Mouse (Mus musculus) forebrain, postnatal 0 days (tissue): Measurements from ENCODE around the gene Alg1. TPM values are rescaled to one million over a fixed set of nuclear protein-coding genes. Genes with fewer than 3 reads are reported as not detected.
"Not testable (repeated sequence)": the region's sequence is repeated elsewhere in the genome, so short reads cannot be mapped to it uniquely, and the experiment has no call there.

ENCODE experiments used
- ATAC-seq: fragments of 200-750 bp; cut with Nextera tagmentation; 2 replicates; pipeline ENCODE4 v1.8.0; 2017; ENCODE audit warnings: mild to moderate bottlenecking, moderate library complexity
- DNase-seq: peaks from one replicate; pipeline ENCODE4 v3.0.0-alpha.2; 2015
- H3K27ac ChIP-seq: fragments of 300-500 bp; sonication (generic); 2 replicates; pipeline ENCODE4 v1.5.1; 2014; ENCODE audit warnings: low read depth, mild to moderate bottlenecking, antibody characterized with exemption, low read length, moderate library complexity, mixed read lengths
- H3K27me3 ChIP-seq: fragments of 300-500 bp; sonication (generic); 2 replicates; pipeline ENCODE4 v1.6.1; 2014; ENCODE audit warnings: mild to moderate bottlenecking, low read length, mixed read lengths; ENCODE audit not compliant: insufficient read depth
- H3K36me3 ChIP-seq: fragments of 300-500 bp; sonication (generic); 2 replicates; pipeline ENCODE4 v1.6.1; 2014; ENCODE audit warnings: mild to moderate bottlenecking, moderate library complexity; ENCODE audit not compliant: insufficient read depth
- H3K4me1 ChIP-seq: fragments of 300-500 bp; sonication (generic); 2 replicates; pipeline ENCODE4 v1.6.1; 2014; ENCODE audit warnings: antibody characterized with exemption; ENCODE audit not compliant: insufficient read depth
- H3K4me2 ChIP-seq: fragments of 300-500 bp; sonication (generic); 2 replicates; pipeline ENCODE4 v1.6.1; 2014; ENCODE audit warnings: low read depth, mild to moderate bottlenecking, moderate library complexity
- H3K4me3 ChIP-seq: fragments of 300-500 bp; sonication (generic); 2 replicates; pipeline ENCODE4 v1.5.1; 2014; ENCODE audit warnings: low read depth, low read length, mixed read lengths
- H3K9ac ChIP-seq: fragments of 300-500 bp; sonication (generic); 2 replicates; pipeline ENCODE4 v1.6.1; 2014; ENCODE audit warnings: mild to moderate bottlenecking
- H3K9me3 ChIP-seq: fragments of 300-500 bp; sonication (generic); 2 replicates; pipeline ENCODE4 v1.6.1; 2016; ENCODE audit warnings: low read length
- CTCF ChIP-seq: sonication (generic); IDR thresholded peaks from 2 replicates; pipeline ENCODE4 v1.5.1; 2016; ENCODE audit warnings: antibody characterized with exemption, control low read depth, low read depth
- WGBS: fragments of 180-500 bp; shearing (Covaris S2); extraction: QIAGEN DNeasy Blood & Tissue Kit; methylation state at CpG from one replicate; pipeline ENCODE4 v1.1.7; 2014; 5-methylcytosine and 5-hydroxymethylcytosine counted together
- polyA plus RNA-seq: library from polyadenylated mRNA; unstranded; fragments of >200 nt; fragmentation: Nextera tagmentation; extraction: Ambion mirVana; gene quantifications from 2 replicates; pipeline ENCODE4 v1.2.1, GENCODE M21; 2015
- total RNA-seq: library from RNA; depleted of rRNA; stranded (reverse); fragments of >200 nt; gene quantifications from 2 replicates; pipeline ENCODE4 v1.2.3, GENCODE M21; 2014

Gene Alg1
- total and polyA plus RNA-seq, 2 experiments from 2014 or later: 39.7 to 43.7 TPM

DNA sequence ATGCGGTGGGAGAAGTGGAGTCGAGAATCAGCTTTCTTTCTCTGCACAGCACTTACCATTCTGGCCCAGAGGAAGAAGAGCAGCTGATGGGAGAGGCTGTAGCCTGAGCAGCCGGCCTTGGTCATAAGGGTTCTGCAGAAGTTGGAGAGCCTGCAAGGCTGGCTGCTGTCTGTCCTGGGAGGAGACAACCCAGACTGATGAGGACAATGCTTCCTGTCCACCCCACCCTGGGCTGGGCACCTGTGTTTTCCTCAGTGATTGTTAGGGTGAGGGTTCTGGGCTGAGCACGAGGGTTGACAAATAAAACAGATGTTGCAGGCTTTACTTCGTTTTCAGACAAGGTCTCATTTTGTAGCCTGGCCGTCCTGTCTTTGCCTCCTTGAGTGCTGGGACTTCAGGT lies 16.7 kb upstream of the Alg1 start:
- Histone ChIP-seq H3K9ac (no peak overlapping the region), H3K9me3 (no peaks in the 10 kb centered on the region), H3K4me2 (no peak overlapping the region), H3K27me3 (no peaks in the 10 kb centered on the region; the same call in 1 of the 2 replicates), H3K36me3 (no peaks in the 10 kb centered on the region), H3K4me3 (no peak overlapping the region), H3K27ac (no peak overlapping the region), H3K4me1 (no peaks in the 10 kb centered on the region)
- DNase-seq (no peak), ATAC-seq (no peak)
- WGBS: 80% methylated on average over 6 of the region's 6 CpGs
- no peak for TF ChIP-seq CTCF

DNA sequence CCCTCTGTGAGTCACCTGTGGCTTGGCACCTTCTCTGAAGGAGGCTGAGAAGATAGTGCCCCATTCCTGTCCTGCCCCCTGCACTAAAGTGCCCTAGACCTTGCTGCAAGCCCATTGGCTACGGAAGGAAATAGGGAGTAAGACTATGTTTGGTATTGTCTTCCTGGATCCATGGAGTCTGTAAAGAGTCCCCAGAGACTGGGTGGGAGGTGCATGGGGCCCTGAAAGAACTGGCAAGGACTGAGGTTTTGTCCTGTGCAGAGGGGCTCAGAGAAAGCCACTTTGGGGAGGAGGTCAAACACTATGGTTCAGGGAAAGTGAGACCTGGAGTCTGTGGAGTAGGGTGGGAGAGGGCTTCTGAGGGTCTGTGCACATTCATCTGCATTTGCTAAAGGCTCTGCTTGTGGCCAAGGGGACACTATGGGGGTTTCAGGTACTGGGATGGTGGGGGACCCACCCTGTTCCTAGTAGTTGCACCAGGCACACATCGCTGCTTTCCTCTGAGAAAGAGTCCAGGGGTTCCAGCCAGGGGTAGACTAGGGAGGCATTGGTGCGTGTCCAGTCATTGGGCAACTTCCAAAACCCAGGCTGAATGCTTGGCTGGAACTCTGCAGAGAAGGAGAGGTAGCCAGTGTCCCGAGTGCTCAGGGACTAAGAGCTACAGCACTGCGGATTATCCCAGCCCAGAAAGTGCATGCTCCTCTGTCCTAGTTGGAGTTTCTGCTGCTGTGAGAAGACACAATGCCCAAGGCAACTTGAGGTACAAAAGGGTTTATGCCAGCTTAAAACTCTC lies 15.9 kb upstream of the Alg1 start:
- Histone ChIP-seq H3K4me3 (no peak overlapping the region), H3K27me3 (no peaks in the 10 kb centered on the region; the same call in 1 of the 2 replicates), H3K9me3 (no peaks in the 10 kb centered on the region), H3K4me2 (no peak overlapping the region), H3K27ac (no peak overlapping the region), H3K36me3 (no peaks in the 10 kb centered on the region), H3K9ac (no peak overlapping the region), H3K4me1 (no peaks in the 10 kb centered on the region)
- ATAC-seq (no peak), DNase-seq (no peak)
- 66% methylated on average over 5 of the region's 5 CpGs for WGBS
- no peak for TF ChIP-seq CTCF

GRCm38 (mm10) chr16:5221403-5221802 lies 12.0 kb upstream of the Alg1 start:
- Histone ChIP-seq H3K4me3 (no peak overlapping the region), H3K4me2 (no peak overlapping the region), H3K9ac (no peak overlapping the region), H3K27ac (no peak overlapping the region), H3K9me3 (no peaks in the 10 kb centered on the region), H3K36me3 (no peaks in the 10 kb centered on the region), H3K27me3 (no peaks in the 10 kb centered on the region; the same call in 1 of the 2 replicates), H3K4me1 (no peaks in the 10 kb centered on the region)
- WGBS: 37% methylated on average over 4 of the region's 4 CpGs
- ATAC-seq: no peak
- DNase-seq: no peak
- TF ChIP-seq CTCF: no peak

DNA sequence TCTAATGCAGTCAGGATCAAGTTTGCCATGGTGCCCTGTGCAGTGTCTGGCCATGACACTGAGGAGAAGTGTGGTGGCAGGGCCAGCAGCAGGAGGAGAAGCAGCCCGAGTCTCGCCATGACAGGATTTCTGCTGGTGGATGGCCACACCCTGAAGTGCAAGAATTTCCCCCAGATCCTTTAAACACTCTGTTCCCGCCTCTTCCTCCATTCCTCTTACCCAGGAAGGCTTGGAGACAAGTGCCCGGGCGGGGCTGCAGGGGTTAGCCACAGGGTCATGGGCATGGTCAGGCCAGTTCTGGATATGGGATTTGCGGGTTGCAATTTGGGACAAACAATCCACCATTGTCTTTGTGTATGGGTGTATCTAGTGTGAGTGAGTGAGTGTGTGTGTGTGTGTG lies 11.3 kb upstream of the Alg1 start, which contains the start of gene AU021092:
Gene AU021092, minus strand, starts transcription at position 160 of the 400 bp plus-strand sequence.
- Histone ChIP-seq H3K27me3 (no peaks in the 10 kb centered on the region; the same call in 1 of the 2 replicates), H3K4me2 (no peak within 1 kb of the TSS), H3K27ac (no peak within 1 kb of the TSS), H3K4me1 (no peaks in the 10 kb centered on the region), H3K9me3 (no peaks in the 10 kb centered on the region), H3K4me3 (no peak within 1 kb of the TSS), H3K9ac (no peak within 1 kb of the TSS), H3K36me3 (no peaks in the 10 kb centered on the region)
- TF ChIP-seq CTCF: no peak
- ATAC-seq (no peak), DNase-seq (no peak)
- 73% methylated on average over 6 of the region's 6 CpGs for WGBS

GRCm38 (mm10) chr16:5226534-5226933 lies 6.9 kb upstream of the Alg1 start:
- not testable (repeated sequence) for ATAC-seq

DNA sequence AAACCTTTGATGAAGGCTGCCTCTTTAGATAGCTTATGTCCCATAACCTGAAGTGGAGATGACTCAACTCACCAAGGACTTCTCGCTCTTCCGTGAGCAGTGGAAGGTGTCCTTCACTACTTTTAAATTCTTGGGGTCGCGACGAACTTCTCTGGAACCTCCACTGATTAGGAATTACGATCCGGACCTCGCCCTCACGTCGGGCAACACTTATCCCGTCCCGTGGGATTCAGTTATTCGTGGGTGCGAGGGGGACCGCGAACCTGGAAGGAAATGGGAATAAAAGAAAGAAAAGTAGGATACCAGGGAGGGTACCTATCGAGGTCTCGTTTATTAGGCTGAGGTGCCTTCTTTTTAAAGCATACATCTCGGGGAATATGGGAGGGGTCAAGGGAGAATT lies 5.9 kb upstream of the Alg1 start:
- H3K4me2 ChIP-seq, H3K27me3 ChIP-seq, H3K4me1 ChIP-seq, DNase-seq, ATAC-seq, H3K4me3 ChIP-seq, H3K36me3 ChIP-seq, H3K9ac ChIP-seq, H3K9me3 ChIP-seq, H3K27ac ChIP-seq: not testable (repeated sequence)
- 84% methylated on average over 19 of the region's 19 CpGs for WGBS

More at GRCm38 (mm10) chr16:5226534-5226933, 6.9 kb upstream of the Alg1 start:
- H3K9ac ChIP-seq, H3K27me3 ChIP-seq, H3K4me1 ChIP-seq, H3K9me3 ChIP-seq, H3K36me3 ChIP-seq, H3K4me3 ChIP-seq, H3K27ac ChIP-seq, H3K4me2 ChIP-seq, DNase-seq: not testable (repeated sequence)
- WGBS: 4% methylated on average over 1 of the region's 1 CpGs

GRCm38 (mm10) chr16:5228103-5228502 lies 5.3 kb upstream of the Alg1 start:
- not testable (repeated sequence) for H3K27ac ChIP-seq, H3K27me3 ChIP-seq, H3K4me2 ChIP-seq, H3K4me3 ChIP-seq, H3K9ac ChIP-seq, ATAC-seq, H3K4me1 ChIP-seq, H3K36me3 ChIP-seq, H3K9me3 ChIP-seq, DNase-seq
- 81% methylated on average over 3 of the region's 3 CpGs for WGBS
